Mouse (Mus musculus) MN1 (cell line): ENCODE data around the gene Nme2.

Experiments used
- DNase-seq: peaks from one replicate; pipeline ENCODE4 v3.0.0-alpha.2; 2016; ENCODE audit warnings: low spot score

Nme2 gene

DNA sequence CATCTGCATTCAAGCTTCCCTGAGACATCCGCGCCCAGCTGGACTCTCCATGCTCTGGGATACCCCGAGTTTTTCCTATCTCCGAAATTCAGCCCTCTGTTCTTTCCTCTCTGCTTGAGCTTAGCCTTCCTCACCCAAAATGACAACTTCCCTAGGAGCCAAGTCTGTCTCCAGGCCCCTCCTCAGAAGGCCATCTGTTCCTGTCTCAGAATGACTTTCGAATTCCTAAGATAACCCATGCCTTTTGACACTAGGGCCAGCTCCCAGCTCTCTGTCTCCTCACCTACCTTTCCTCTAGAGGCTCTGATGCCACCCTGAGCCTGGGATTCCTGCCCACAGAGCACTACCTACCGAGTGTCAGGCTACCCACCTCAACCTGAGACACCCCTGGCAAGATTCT lies at the start of gene Nme2:
Gene Nme2 (minus strand): TSS at position 101 of the 400 bp plus-strand sequence.
- peak; percentile 52 for DNase-seq

GRCm38 (mm10) chr11:94003346-94003745 lies 47.3 kb upstream of the Nme2 start:
- DNase-seq: no peak

DNA sequence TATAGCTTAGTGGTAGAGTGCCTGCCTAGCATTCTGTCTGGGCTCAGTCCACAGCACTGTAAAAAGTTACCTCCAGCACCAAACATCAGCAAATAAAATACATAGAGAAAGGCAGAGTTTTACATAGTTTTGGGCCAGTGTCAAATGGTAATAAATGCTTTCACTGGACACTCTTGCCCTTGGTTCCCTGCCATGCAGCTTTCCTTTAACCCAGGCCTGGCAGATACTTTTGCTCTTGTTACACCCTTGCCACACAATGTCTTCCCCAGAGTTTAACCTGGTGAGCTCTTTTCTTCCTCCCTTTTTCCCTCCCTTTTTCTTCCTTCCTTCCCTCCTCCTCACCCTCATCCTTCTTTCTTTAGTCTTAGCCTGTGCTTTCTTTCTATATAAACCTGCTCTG lies 43.2 kb upstream of the Nme2 start:
- no peak for DNase-seq

GRCm38 (mm10) chr11:93997141-93997775 lies 41.2 kb upstream of the Nme2 start:
- DNase-seq: no peak

DNA sequence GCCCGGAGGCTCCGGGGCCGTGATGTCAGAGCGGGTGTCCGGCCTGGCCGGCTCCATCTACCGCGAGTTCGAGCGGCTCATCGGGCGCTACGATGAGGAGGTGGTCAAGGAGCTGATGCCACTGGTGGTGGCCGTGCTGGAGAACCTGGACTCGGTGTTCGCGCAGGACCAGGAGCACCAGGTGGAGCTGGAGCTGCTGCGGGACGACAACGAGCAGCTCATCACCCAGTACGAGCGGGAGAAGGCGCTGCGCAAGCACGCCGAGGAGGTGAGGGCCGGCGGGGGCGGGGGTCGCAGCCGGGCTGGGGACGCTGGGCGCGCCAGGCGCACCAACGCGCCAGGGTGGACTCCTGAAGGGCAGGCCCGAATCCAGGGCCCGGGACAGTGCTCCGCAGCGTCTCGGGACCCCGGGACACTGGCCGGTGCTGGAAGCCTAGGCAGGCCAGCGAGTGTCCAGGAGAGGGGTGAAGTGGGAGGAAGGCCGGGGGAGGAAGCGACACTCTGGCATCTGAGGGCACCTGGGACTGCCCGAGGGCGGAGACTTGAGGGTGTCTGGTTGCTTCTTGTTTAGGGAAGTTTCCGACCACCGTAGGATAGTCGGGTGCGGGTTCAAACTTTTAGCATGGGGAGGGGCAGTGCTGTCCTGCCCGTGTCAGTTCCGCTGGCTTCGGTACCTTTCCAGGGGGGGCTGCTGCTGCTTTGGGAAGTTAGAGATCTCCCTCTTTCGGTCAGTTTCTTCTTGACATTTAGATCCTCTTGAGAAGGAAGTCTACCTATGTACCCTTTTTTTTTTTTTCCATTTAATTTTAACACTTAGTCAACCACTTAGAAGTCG lies 40.5 kb upstream of the Nme2 start:
- DNase-seq: peak; percentile 58

- peak; percentile 96 for DNase-seq
Observed at GRCm38 (mm10) chr11:93995720-93996305, 39.8 kb upstream of the Nme2 start, which contains the start of gene Spag9. TSS of gene Spag9 (plus strand) at chr11:93996091.

- peak; percentile 90 for DNase-seq
Observed at GRCm38 (mm10) chr11:93995111-93995719, 39.2 kb upstream of the Nme2 start.

- DNase-seq: no peak
Observed at GRCm38 (mm10) chr11:93994531-93994930, 38.5 kb upstream of the Nme2 start.

DNA sequence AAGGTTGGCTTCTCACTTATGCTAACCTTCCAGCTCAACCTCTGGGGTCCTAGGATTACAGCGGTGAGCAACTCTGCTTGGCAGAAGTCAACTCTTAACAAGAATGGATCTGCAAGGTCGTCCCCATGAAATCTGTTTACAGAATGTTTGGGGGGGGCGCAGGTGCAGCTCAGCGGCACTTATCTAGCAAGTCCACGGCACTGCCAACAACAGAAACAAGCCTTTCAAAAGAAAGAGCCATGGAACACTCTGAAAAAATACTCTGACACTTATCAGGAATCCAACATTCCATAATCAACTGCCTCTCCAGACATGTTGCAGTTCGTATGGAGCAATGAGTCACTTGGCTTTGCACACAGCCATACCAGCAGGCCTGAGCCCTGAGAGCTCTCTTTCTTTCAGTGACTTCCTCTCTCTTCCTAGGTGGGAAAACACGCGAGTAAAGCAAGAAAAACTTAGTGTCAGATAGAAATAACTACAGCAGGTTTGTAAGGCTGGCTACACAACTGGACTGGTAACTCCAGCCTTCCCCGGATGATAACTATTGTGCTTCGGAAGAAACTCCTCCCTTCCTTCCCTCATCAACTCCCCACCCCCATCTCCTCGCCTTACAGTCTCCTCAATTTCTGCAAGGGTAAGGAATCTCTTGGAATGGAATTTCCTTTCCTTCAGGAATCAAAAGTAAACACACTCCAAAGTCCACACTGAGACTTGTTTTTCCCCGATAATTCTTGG lies 32.4 kb upstream of the Nme2 start:
- no peak for DNase-seq

DNA sequence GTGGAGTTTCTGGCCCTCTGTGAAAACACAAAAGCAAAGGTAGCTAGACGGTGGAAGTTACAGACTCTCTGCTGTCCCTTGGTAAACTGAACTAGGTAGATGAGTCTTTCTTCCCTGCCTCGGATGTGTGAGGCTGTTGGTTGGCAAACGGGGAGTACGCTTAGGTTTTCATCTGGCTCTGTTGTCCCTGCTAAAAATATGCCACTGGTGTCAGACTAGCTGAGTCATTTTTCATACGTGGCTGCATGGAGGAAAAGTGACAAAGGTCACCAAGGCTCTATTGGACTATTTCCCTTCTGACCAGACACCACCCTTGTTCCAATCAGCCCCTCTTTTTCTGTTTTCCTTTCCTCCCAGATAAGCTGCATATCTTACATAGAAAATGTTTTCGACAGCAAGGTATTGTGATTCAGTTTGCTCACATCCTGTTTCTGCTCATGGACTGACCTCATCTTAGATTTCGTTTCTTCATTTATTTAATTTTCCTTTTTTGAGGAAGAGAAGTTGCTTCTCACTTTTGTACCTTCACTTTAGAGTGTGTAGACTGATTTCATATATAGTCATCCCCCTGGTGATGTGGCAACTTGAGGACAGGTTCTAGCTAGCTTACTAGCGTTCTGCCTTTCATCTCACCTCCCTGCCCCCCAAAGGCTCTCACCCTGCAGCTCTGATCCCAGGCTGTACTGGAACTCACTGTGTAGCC lies 31.7 kb upstream of the Nme2 start:
- DNase-seq: no peak

DNA sequence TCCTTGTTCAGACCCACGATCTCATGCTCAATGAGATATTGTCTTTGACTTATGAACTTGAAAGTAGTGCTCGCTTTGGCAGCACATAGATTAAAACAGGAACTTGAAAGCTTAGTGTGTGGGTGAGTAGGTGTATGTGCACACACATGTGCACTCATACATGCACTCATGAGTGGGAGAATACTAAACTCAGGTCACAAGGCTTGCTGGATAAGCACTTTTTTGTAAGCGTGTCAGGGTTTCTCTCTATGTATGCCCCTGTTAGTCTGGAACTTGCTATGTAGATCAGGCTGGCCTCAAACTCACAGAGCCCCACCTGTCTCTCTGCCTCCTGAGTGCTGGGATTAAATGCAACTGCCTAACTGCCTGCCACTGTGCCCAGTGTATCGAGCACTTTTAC lies 31.0 kb upstream of the Nme2 start:
- no peak for DNase-seq

GRCm38 (mm10) chr11:93986298-93986697 lies 30.2 kb upstream of the Nme2 start:
- no peak for DNase-seq

GRCm38 (mm10) chr11:93985265-93985664 lies 29.2 kb upstream of the Nme2 start:
- no peak for DNase-seq

DNA sequence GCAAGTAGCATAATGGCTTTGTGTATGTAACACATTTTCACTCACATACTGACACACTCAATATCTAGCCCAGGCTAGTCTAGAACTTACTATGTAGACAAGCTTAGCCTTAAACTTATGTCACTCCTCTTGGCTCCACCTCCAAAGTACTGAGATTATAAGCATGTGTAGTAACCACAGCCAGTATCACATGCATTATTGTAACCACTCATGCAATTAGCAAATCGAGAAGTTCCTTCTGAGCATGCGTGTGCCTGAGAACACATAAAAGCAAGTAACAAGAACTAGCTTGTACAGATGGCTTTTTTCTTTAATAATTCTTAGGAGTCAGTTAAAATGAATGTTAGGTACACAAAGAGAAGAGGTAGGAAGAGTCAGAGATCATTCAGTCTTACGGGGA lies 28.6 kb upstream of the Nme2 start:
- DNase-seq: no peak

- no peak for DNase-seq
Observed at GRCm38 (mm10) chr11:93979502-93980049, 23.5 kb upstream of the Nme2 start.

- DNase-seq: no peak
Observed at GRCm38 (mm10) chr11:93972951-93973350, 16.9 kb upstream of the Nme2 start.

DNA sequence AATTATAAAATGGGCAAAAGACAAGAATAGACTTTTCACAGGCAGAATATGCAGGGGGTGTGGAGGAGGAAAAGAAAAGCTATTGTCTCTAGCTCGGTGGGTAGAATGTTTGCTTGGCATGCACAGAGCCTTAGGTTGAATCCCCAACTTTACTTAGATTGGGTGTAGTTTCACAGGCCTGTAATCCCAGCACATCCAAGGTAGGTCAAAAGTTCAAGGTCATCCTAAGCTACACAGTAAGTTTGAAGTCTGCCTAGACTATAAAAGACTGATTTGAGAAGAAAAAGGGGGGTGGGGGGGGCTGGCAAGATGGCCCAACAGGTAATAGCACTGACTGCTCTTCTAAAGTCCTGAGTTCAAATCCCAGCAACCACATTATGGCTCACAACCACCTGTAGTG lies 13.7 kb upstream of the Nme2 start:
- no peak for DNase-seq

- no peak for DNase-seq
Observed at GRCm38 (mm10) chr11:93969171-93969570, 13.1 kb upstream of the Nme2 start.

- no peak for DNase-seq
Observed at GRCm38 (mm10) chr11:93968848-93969128, 12.7 kb upstream of the Nme2 start.

- DNase-seq: peak; percentile 98
Observed at GRCm38 (mm10) chr11:93968005-93968847, 12.2 kb upstream of the Nme2 start, which contains the start of the genes Gm20390 and Nme1. TSS of gene Gm20390 (minus strand) at chr11:93968293. TSS of gene Nme1 (minus strand) at chr11:93968521.
